Mouse (Mus musculus): ENCODE measurements around the gene Nthl1. TPM values are rescaled to one million over a fixed set of nuclear protein-coding genes. Genes with fewer than 3 reads are reported as not detected.
A peak's percentile ranks its signal among the peaks of the same experiment; 100 is the strongest.

Nthl1 gene
- total RNA-seq (2021): 1 to 10 TPM; 3.3 to 4.1 TPM

DNA sequence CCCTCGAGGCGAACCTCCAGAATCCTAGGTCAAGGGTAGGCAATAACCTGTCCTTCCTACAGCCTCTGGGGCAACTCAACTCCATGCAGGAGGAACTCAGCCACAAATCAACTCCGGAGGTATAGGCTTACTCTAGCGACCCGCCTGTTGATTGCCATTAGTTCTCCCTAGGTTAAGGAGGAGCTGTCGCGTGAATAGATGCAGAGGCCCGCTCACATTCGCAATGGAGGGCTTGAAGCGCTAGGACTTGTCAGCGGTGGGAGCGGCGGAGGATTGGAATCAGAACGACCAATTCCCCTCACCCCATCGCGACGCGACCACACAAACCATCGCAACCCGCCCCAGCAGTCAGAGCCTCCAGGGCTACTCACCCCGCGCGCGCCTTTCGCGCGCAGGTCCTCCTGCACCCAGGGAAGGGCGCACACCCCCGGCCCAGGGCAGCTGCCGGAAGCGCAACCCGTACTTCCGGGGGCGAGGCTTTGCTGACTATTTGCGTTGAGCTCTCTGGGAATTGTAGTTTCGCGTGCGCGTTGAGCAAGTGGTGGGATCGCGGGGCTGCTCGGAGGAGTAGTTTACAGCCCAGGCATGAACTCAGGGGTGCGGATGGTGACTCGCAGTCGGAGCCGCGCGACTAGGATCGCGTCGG, at the start of gene Nthl1, which contains the start of gene Tsc2:
Gene Nthl1 (plus strand): TSS at position 514 of the 646 bp plus-strand sequence.
Gene Tsc2 (minus strand): TSS at position 464 of the 646 bp plus-strand sequence.
- DNase-seq: peak; percentile 82 to 89
- intact Hi-C loops (cut with DNase I): loop anchor here (2.0 to 5.0 kb wide), 2 partner anchors 19 to 35 kb away; partner anchors contain the start of genes Slc9a3r2 and Zfp598

- DNase-seq: no peak
- intact Hi-C loops (cut with DNase I): no loop called here
These were observed 48.6 kb upstream of the Nthl1 start for GRCm38 (mm10) chr17:24583599-24584460.

DNA sequence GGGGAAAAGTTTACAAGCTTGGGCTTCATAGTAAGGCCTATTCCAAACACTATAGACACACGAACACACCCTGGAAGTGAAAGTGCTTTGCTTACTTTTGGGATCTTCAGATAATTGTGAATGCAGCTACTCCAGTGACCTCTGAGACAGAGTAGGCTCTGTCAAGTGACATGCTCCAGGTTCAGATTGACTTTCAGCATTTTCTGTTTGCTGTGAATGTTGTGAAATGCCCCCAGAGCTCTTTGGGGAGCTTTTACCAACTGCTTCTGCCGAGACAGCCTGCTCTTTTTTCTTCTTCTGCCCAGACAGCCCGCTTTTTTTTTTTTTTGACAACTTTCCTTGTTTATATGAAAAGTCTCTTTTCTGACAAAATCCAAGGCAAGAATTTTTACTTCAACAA, 48.0 kb upstream of the Nthl1 start:
- DNase-seq: no peak
- intact Hi-C loops (cut with DNase I): no loop called here

DNA sequence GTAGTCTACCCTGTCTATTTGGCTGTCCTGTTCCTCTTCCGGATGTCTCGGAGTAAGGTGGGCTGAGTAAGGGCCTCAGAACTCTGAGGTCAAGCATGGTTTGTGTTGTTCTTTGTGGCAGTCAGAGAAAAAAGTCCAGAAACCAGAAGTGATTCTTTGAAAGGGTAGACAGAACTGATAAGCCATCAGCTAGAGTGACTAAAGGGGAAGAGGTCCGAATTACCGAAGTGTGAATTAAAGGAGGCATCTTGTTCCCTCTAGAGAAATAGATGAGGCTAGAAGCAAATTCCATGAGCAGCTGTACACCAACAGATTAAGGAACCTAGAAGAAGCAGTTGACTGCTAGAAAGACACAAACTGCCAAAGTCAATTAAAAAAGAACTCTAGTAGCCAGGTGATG, 45.9 kb upstream of the Nthl1 start:
- intact Hi-C loops (cut with DNase I): no loop called here

GRCm38 (mm10) chr17:24590943-24591342, 41.5 kb upstream of the Nthl1 start:
- intact Hi-C loops (cut with DNase I): no loop called here
- no peak for DNase-seq

More for the DNA sequence above, 45.9 kb upstream of the Nthl1 start:
- no peak for DNase-seq

DNA sequence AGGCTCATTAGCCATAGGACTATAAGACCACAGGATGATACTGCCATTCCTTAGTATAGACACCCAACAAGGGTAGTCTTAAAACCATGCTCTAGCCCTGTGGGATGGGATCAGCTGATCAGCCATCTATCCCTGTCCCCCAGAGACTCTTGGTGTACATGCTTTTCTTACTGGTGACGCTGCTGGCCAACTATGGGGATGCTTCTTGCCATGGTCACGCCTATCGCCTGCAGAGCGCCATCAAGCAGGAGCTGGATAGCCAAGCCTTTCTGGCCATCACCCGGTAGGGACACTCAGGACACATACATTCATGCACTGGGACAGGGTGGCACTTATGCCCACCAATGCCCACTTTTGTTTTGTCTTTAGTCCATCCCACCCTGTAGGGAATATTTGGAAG, 40.8 kb upstream of the Nthl1 start:
- intact Hi-C loops (cut with DNase I): no loop called here
- DNase-seq: no peak

- DNase-seq: no peak
- intact Hi-C loops (cut with DNase I): no loop called here
These were observed 39.2 kb upstream of the Nthl1 start for GRCm38 (mm10) chr17:24593248-24593647.

DNA sequence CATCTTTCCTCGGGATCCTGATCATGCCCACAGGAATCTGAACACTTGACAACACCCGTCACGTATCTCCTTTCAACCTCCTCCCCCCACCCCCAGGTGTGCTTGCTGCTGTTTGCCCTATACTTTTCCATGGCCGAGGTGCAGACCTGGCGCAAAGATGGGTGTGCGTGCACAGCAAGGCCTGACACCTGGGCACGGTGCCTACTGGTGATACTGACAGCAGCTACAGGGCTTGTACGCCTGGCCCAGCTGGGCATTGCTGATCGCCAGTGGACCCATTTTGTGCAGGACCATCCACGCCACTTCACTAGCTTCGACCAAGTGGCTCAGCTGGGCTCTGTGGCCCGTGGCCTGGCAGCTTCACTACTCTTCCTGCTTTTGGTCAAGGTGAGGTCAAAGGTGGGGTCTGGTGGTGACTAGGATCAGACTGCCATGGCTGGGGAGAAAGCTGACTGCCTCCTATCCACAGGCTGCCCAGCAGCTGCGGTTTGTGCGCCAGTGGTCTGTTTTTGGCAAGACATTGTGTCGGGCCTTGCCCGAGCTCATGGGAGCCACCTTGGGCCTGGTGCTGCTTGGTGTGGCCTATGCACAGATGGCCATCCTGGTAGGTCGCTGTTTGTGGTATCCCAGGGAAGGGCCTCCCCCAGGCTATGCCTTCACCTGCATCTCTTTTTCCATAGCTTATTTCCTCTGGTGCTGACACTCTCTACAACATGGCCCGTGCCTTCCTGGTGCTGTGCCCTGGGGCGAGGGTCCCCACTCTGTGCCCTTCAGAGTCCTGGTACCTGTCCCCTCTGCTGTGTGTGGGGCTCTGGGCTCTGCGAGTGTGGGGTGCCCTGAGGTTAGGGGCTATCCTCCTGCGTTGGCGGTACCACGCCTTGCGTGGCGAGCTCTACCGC, 38.2 kb upstream of the Nthl1 start:
- intact Hi-C loops (cut with DNase I): no loop called here
- no peak for DNase-seq

GRCm38 (mm10) chr17:24595126-24596072, 37.1 kb upstream of the Nthl1 start:
- no peak for DNase-seq
- intact Hi-C loops (cut with DNase I): no loop called here

GRCm38 (mm10) chr17:24596073-24596466, 36.4 kb upstream of the Nthl1 start:
- intact Hi-C loops (cut with DNase I): no loop called here
- no peak for DNase-seq

DNA sequence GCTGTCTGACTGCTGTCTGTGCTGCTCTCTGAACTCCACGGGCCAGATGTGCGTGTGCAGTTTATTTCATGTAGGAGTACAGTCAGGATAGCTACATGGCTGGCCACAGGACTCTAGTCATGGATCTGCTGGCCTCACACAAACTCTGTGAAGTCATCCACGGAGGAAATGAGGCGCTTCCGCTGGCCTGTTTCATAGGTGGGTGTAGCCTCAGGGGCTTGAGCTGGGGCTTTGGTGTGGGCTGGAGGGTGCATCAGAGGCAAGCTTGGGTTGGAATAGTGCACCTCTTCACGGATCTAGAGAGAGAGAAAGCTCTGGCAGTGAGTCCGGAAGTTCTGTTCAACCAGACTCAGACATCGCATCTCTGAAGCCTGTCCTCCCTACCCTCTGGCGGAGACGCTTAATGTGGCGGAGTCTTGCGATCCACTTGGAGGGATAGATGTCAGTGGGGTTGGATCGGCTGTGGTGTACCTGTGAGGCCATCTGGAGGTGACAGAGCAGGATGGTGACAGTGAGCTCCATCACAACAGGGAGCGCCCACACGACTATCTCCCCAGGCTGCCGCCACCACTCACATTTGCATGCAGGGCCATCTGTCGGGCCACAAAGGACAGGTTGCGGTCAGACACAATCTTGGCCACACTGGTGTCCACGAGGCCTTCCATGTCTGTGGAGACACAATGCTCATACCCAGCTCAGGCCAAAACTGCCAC, 35.9 kb upstream of the Nthl1 start:
- no peak for DNase-seq
- intact Hi-C loops (cut with DNase I): no loop called here

- intact Hi-C loops (cut with DNase I): no loop called here
- DNase-seq: no peak
These were observed 34.5 kb upstream of the Nthl1 start for GRCm38 (mm10) chr17:24597989-24598388.

DNA sequence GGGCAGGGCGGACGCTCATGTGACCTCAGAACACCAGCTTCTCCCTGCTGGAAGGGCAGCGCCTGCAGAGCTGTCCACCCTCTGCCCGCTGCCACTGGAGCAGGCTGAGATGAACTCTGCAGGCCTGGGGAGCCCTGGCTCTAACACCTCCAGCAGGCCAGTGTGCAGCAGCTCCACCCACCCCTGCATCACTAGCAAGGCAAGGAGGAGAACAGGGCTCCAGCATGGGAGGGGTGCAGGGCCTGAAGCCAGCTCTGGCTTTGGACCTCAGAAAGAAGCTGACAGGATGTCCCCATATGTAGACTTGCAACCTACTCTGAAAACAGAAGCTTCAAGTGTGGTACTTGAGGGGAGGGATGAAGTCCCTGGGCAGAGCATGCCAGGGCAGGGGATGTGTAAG, 32.0 kb upstream of the Nthl1 start:
- intact Hi-C loops (cut with DNase I): no loop called here

GRCm38 (mm10) chr17:24603961-24604360, 28.5 kb upstream of the Nthl1 start:
- DNase-seq: no peak
- intact Hi-C loops (cut with DNase I): no loop called here

More for the DNA sequence above, 32.0 kb upstream of the Nthl1 start:
- no peak for DNase-seq

GRCm38 (mm10) chr17:24604557-24604956, 27.9 kb upstream of the Nthl1 start:
- intact Hi-C loops (cut with DNase I): no loop called here

DNA sequence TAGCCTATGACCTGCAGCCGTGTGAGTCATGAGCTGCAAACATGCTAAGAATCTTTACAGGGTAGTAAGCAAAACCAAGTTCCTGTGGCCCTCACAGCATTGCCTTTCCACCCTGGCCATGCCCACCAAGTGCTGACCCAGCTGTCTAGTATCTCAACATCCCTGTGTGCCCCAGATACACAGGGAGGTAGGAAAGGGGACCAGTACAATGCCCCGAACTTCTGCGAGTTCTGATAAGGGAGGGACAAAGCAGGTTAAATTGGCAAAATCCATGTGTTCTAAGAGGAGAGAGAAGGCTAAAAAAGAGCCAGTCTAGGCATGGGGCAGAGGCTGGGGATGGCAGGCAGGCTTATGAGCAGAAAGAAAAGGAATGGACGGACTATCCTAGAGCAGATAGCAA, 24.1 kb upstream of the Nthl1 start:
- intact Hi-C loops (cut with DNase I): no loop called here
- no peak for DNase-seq

More at GRCm38 (mm10) chr17:24604557-24604956, 27.9 kb upstream of the Nthl1 start:
- no peak for DNase-seq

GRCm38 (mm10) chr17:24608874-24609273, 23.6 kb upstream of the Nthl1 start:
- no peak for DNase-seq
- intact Hi-C loops (cut with DNase I): no loop called here

GRCm38 (mm10) chr17:24610711-24611110, 21.8 kb upstream of the Nthl1 start:
- no peak for DNase-seq
- intact Hi-C loops (cut with DNase I): no loop called here
